Mouse (Mus musculus): ENCODE results near the gene Asb15.

Gene Asb15

DNA sequence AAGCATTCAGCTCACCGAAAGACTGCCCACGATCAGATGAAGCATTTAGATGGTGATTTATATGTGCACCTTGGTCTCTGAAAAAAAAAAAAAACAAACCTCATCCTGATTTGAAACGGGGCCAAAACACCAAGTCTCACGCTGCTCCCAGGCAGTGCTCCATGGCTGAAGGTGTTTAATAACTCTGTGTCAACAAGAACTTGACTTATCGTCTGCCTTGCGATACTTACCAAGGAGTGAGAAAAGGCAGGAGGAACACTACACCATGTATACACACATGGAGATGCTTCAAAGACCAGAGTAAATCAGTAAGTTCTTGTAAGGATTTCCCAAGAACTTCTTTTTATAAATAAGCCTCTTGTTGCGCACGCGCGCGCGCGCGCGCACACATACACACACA, 79.6 kb downstream of the Asb15 start:
- no peak for DNase-seq (ENCODE audit: low read depth, low spot score)

DNA sequence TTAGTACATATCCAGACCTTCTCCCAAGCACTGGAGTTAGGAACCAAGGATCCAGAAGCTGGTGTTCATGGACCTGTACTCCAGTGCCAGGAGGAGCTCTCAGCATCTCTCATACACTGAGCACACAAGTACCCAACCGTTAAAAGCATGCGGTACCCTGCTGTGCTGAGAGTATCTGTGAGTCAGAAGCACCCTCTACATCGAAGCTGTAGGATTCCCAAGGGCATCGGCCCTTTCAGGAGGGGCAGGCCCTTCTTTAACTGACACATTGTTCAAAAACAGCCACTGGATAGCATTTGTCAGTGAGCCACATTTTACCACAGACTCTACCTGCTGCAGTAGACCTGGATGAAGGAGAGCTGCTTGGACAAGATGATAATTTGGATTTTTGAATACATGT, 80.2 kb downstream of the Asb15 start:
- DNase-seq (ENCODE audit: low read depth, low spot score) = no peak

DNA sequence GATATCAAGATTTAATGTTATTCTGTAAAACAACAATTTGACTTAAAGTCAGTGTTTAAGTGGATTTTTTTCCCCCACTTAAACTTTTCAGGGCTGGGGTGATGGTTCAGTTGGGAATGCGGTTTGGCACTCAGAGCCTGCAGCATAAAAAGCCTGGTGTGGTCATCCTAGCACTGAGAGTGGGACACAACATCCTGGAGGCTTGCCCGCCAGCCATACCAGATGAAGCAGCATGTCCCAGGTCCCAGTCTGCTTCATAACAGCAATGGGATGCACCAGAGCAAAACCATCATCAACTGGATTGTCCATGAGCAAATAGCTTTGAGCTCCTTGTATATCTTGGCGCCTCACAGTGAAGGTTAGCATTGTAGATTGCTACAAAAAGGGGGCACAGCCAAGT, 80.7 kb downstream of the Asb15 start:
- no peak for DNase-seq (ENCODE audit: low read depth, low spot score)

DNA sequence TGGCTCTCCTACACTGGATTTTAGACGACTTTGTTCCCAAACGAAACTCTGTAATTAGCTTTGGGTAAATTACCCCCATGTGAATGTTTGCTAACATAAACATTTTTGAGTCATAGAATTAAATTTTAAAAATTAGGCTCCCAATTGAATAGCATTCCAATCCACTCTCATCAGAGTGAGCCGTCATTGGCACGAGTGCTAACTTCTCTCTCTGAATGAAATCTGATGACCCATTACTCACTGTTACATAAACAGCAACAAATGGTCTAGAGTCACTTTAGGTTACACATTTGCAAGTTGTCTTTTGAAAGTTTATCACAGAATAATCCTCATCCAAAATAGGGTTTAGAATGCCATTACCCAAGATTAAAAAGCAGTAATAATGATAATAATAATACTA, 81.6 kb downstream of the Asb15 start:
- DNase-seq (ENCODE audit: low read depth, low spot score) = no peak

DNA sequence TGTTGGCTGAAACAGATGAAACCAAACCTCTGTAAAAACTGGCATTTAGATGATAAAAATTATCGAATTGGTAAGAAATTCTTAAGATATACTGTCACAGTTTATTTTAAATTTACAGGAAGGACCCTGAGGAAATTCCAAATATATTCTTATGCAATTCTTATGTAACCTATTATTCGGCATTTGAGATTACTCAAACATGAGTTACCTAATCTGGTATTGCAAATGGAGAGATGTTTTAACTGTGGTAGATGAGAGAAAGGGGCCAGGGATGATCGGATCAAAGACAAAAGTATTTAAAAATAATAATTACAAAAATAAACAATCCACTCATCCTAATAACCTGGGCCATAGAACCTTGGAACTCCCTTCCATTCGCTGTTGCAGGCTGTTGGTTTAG, 82.4 kb downstream of the Asb15 start:
- no peak for DNase-seq (ENCODE audit: low read depth, low spot score)

DNA sequence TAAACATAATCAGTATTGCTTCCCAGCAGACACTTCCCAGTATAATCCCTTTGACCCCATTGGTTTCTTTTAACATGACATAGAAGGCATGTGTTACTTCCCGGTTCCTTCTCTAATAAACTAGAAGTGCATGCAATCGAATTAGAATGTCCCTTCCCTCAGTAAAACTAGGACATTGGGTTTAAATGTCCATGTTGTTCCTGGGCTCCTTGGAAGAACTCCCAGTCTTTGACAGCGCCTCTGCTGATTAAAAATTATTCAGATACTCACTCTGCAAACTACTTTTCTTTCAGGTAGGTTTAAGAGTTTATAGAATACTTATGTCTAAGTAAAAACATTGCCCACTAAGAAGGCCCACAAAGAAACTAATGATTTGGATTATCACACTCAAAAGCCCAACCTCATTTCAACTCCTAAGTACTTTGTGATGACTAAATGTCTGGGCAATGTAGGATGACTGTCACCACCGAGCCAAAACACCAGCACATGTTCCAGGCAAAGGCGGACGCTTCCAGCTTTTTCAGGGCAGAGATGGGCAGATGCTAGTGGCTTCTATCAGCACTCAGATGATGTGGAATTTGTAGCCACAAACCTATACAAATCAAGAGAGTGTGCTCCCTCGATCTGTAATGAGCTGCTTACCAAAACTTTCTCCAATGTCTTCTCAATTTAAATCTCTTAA, 84.3 kb downstream of the Asb15 start:
- DNase-seq (ENCODE audit: low read depth, low spot score) = no peak

DNA sequence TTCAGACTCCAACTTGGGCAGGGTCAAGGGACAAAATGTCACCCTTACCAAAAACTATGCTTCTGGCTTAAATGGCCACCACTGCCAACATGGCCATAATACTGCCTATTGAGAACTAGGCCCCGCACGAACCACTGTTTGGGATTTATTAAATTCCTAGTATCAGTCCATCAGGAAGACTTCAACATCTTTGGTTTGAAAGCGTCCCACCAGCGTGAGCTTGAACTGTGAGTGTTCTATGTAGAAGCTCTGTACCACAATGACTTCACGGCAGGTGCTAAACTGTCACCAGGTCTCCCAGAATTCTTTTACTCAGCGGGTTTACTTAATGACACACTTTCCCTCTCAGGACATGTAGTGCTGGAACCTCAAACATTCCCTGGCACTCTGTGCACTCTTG, 85.4 kb downstream of the Asb15 start:
- DNase-seq (ENCODE audit: low read depth, low spot score) = no peak

DNA sequence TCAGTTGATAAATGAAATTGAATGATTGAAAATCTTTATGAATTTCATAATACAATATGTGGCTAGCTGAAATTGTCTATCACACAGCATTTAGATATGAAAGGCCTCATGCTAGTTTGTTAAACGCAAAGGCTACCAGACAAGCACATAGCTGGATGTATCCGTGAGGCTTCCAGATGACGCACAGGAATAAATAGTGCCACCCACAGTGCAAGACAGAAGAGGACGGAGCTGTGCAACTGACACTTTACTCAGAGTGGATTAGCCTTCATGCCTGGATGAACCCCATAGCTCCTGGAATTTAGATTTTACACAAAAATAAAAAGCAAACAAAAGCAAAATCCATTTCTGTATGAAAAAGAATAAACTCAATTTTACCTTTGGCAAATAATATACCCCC, 86.0 kb downstream of the Asb15 start:
- no peak for DNase-seq (ENCODE audit: low read depth, low spot score)

DNA sequence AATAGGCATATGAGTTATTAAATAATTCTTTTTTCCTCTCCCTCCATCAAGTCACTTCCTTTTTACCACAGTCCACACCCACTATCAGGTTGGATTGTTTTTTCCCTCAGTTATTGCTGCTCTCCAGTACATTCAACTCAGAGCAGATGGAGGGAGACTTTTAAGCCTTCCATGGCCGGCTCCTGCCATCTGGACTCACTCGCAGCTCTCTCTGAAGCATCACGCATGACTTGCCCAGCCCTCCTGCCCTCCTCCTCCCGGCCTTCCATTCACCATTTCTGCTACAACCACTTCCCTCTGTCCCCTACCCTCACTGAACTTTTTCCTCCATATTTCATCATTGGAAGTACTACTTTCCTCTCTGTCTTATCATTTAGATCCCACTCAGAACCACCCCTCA, 88.8 kb downstream of the Asb15 start:
- no peak for DNase-seq (ENCODE audit: low read depth, low spot score)

DNA sequence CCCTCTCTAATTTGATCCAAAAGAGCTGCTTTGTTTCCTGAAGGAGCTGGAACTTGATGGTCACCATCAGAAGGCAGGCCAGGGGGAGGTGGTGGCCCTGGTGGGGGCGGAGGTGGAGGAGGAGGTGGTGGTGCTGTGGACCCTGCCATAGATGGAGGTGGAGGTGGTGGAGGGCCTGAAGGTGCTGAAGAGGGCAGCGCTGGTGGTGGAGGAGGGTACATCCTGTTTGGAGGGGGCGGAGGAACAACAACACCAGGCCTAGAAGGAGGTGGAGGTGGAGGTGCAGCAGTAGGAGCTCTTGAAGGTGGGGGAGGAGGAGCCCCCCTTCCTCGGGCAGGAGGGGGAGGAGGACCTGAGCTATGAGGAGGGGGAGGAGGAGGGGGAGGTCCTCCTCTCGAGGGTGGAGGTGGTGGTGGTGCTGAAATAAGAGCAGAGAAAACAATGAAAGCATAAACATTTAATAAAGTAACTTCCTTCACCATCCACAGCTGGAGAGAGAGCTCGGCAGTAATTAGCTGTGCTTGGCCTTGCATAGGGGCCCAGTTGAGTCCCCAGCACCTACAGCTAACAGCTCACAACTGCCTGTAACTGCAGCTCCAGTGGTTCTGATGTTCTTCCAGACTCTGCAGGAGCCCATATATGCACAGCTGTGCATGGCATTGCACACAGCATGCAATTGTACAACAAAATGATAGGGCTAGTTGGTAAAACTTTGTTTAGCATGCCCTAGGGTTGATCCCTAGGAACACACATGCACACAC, 91.5 kb downstream of the Asb15 start:
- no peak for DNase-seq (ENCODE audit: low read depth, low spot score)

DNA sequence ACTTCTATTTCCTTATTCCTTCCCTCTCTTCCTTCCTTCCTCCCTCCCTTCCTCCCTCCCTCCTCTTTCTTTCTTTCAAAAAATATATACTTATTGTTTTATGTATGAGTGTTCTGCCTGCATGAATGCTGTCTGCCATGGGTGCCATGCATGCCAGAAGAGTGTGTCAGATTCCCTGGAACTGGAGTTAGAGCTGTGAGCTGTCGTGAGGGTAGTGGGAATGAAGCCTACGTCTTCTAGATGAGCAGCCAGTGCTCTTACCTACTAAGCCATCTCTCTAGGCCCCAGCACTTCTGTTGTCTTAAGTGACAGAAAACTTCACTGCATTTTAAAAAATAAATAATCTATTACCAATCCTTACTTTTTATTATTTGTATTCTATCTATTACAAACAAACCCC, 93.0 kb downstream of the Asb15 start:
- DNase-seq (ENCODE audit: low read depth, low spot score) = no peak

DNA sequence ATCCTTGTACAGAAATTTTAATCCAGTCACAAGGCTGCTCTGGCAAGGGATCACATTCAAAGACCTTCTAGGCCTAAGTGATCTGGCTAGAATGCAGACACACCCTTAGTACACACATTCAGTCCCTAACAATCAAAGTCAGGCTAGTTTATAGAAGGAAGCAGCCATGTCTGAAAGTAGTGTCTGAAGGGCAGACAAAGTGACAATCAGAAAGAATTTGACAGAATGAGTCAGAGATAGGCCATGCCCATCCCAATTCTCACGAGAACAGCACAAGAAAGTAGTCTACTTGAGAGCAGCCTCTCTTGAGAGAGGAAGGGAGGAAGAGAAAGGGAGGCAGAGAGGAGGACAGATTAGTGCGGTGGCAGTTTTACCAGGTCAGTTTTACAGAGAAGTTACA, 94.2 kb downstream of the Asb15 start:
- no peak for DNase-seq (ENCODE audit: low read depth, low spot score)
